Mouse (Mus musculus): ENCODE measurements around the gene Cpsf4.
"Not testable (repeated sequence)": the region's sequence is repeated elsewhere in the genome, so short reads cannot be mapped to it uniquely, and the experiment has no call there.

Gene Cpsf4

GRCm38 (mm10) chr5:145178461-145178980 lies 11.5 kb downstream of the Cpsf4 start:
- DNase-seq (ENCODE audit: low read depth), result no peak

GRCm38 (mm10) chr5:145185244-145185643 lies 18.2 kb downstream of the Cpsf4 start:
- no peak for DNase-seq (ENCODE audit: low read depth)

GRCm38 (mm10) chr5:145189416-145189815 lies 22.4 kb downstream of the Cpsf4 start:
- peak; percentile 45 for DNase-seq (ENCODE audit: low read depth)

- DNase-seq (ENCODE audit: low read depth), result peak; percentile 48
These were observed 23.4 kb downstream of the Cpsf4 start for GRCm38 (mm10) chr5:145190373-145190772.

- DNase-seq (ENCODE audit: low read depth), result peak; percentile 82
These were observed 24.1 kb downstream of the Cpsf4 start for GRCm38 (mm10) chr5:145190875-145191798.

GRCm38 (mm10) chr5:145191962-145192361 lies 24.9 kb downstream of the Cpsf4 start, which contains the start of gene Atp5j2:
Gene Atp5j2, minus strand, starts transcription at chr5:145192062.
- DNase-seq (ENCODE audit: low read depth), result no peak

GRCm38 (mm10) chr5:145200387-145200786 lies 33.4 kb downstream of the Cpsf4 start:
- no peak for DNase-seq (ENCODE audit: low read depth)

GRCm38 (mm10) chr5:145201321-145201991 lies 34.4 kb downstream of the Cpsf4 start, which contains the start of gene Zkscan14:
Gene Zkscan14, minus strand, starts transcription at chr5:145201868.
- peak; percentile 86 for DNase-seq (ENCODE audit: low read depth)

- DNase-seq (ENCODE audit: low read depth), result no peak
These were observed 35.4 kb downstream of the Cpsf4 start for GRCm38 (mm10) chr5:145202446-145202845.

- peak; percentile 95 for DNase-seq (ENCODE audit: low read depth)
These were observed 37.1 kb downstream of the Cpsf4 start, which contains the start of gene Zkscan5 for GRCm38 (mm10) chr5:145203936-145204691. Gene Zkscan5, plus strand, starts transcription at chr5:145204562.

GRCm38 (mm10) chr5:145205041-145205440 lies 38.0 kb downstream of the Cpsf4 start:
- no peak for DNase-seq (ENCODE audit: low read depth)

GRCm38 (mm10) chr5:145207385-145207784 lies 40.4 kb downstream of the Cpsf4 start:
- DNase-seq (ENCODE audit: low read depth), result no peak

GRCm38 (mm10) chr5:145207954-145208353 lies 40.9 kb downstream of the Cpsf4 start:
- no peak for DNase-seq (ENCODE audit: low read depth)

- not testable (repeated sequence) for DNase-seq (ENCODE audit: low read depth)
These were observed 41.4 kb downstream of the Cpsf4 start for GRCm38 (mm10) chr5:145208391-145208790.

- no peak for DNase-seq (ENCODE audit: low read depth)
These were observed 44.3 kb downstream of the Cpsf4 start for GRCm38 (mm10) chr5:145211340-145211739.

- DNase-seq (ENCODE audit: low read depth), result no peak
These were observed 45.2 kb downstream of the Cpsf4 start for GRCm38 (mm10) chr5:145212216-145212615.

- DNase-seq (ENCODE audit: low read depth), result no peak
These were observed 46.5 kb downstream of the Cpsf4 start for GRCm38 (mm10) chr5:145213505-145213904.

GRCm38 (mm10) chr5:145214679-145215078 lies 47.7 kb downstream of the Cpsf4 start:
- DNase-seq (ENCODE audit: low read depth), result no peak

GRCm38 (mm10) chr5:145217746-145218145 lies 50.7 kb downstream of the Cpsf4 start:
- DNase-seq (ENCODE audit: low read depth), result no peak

GRCm38 (mm10) chr5:145218206-145218605 lies 51.2 kb downstream of the Cpsf4 start:
- DNase-seq (ENCODE audit: low read depth), result no peak

- DNase-seq (ENCODE audit: low read depth), result no peak
These were observed 51.7 kb downstream of the Cpsf4 start for GRCm38 (mm10) chr5:145218671-145219070.

- no peak for DNase-seq (ENCODE audit: low read depth)
These were observed 53.0 kb downstream of the Cpsf4 start for GRCm38 (mm10) chr5:145219981-145220380.
